Mouse (Mus musculus): ENCODE results near the gene Rtn4rl2.

DNA sequence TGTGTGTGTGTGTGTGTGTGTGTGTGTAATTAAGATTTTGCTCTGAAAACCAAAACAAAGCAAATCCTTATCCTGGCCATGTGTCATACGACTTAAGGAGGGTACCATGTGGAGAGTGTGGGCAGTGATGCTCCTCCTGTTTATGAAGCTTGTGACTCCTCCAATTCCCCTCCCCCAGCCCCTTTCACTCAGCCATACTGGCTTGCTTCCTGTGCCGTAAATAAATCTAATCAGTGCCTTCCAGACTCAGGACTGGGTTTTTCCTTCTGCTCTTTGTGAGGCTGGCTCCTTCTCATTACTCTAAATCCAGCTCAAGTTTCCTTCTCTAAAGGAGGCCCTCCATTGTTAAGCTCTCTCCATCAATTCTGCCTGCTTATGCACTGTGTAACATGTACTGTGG is 63.3 kb downstream of the Rtn4rl2 start:
- TF ChIP-seq MAX (IDR thresholded peaks at IDR 0.05) (no peak), CTCF (IDR thresholded peaks at IDR 0.05; ENCODE audit: control insufficient read depth, insufficient read depth, insufficient read length) (no peak), MYOD1 (IDR thresholded peaks at IDR 0.05; ENCODE audit: control insufficient read depth, insufficient read length, low read depth) (no peak), CEBPB (IDR thresholded peaks at IDR 0.05; ENCODE audit: low read depth) (no peak)

All from C2C12 (cell line).